Mouse (Mus musculus): ENCODE data around the gene Gab1.

Gene Gab1

DNA sequence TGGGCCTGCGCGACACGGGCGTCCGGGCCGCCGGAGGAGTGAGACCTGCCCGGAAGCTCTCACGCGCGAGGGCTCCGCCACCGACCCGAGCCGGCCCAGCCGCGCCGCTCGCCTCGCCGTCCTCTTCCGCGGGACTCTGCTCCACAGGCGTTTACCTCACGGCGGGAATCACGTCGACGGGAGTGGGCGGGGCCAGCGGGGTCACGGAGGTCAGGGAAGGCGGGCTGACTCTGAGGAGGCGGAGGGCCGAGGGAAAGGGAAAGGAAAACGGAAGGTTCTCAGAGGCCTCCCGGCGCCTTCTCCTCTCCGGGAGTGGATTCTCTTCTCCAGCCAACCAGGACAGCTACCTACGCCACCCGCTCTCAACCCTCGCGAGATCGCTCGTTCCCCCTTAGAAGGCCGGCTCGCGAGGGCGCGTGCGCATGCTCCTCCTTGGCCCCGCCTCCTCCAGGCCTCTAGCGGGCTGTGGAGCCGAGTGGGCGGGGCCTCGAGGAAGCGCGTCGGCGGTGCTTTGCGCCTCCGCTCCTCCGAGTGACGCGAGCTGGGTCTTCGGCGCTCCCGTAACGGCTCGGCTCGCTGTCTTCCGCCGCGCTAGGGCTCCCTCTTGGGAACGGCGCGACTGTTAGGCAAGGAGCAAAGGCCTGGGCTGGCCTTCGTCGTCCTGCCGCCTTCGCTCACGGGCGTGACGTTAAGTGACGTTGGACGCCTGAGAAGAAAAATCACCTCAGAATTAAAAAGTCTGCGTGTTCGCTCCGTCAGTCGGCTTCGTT is 141.0 kb downstream of the Gab1 start, which contains the start of gene Smarca5:
Gene Smarca5 (minus strand): TSS at position 343 of the 770 bp plus-strand sequence.
- peak; percentile 95 for DNase-seq (ENCODE audit: low spot score)

DNA sequence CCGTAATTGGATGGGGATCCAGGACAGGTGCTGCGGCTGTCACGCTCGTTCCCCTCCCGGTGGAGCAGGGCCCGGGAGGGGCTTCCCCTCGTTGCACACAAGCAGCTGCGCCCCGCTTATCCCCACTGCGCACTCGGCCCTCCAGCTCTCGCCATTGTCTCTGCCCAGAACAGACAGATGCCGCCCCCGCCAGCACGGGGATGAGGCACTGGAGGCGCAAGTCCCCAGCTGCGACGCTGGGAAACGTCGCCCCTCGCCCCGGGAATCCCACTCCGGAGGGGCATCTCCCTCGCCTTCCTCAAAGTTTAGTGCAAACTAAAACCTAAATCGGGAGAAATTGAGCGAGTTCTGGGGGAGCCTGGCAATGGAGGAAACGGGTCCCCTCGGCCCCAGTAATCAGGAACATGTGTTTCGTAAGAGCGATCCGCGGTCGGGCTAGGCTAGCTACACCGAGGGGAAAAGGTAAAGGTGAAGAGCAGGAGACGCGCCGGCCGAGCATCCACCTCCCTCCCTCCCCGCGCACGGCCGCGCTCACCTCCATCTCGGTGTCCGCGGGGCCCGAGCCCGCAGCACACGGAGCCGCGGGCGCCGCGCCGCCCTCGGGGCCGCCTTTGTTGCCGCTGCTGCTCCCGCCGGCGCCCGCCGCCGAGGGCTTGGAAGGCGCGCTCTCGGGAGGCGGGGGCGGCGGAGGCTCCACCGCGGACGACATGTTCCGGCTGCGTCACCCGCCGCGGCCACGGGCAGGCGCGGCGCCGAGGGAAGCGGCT is 141.7 kb downstream of the Gab1 start:
- DNase-seq (ENCODE audit: low spot score), result peak; percentile 30

DNA sequence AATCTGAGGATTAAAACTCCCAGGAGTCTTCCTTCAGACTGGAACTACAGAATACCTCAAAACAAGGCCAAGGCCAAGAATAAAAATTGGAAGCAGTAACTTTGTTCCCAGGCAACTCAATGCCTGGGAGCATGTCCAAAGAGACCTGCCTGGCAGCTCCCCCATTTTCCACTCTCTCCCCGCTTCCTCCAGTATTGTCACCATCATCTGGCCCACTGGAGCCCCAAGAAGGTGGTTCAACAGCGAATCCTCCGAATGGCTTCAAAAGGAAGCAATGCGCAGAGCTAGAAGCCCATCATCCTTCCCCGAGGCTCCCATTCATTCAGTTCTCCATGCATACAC is 142.3 kb downstream of the Gab1 start:
- no peak for DNase-seq (ENCODE audit: low spot score)

DNA sequence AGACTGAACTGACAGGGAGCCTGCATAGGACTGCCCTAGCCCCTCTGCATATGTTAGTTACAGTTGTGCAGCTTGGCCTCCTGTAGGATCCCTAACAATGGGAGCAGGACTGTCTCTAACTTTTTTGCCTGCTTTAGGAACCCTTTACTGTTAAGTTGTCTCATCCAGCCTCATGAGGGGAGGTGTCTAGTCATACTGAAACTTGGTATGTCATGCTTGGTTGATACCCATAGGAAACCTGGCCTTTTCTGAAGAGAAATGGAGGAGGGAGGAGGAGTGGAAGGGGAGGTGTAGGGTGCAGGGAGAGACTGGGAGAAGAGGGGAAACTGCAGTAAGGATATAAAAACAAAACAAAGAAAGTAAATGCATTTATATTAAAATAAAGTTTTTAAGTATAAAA is 148.0 kb downstream of the Gab1 start:
- no peak for DNase-seq (ENCODE audit: low spot score)

DNA sequence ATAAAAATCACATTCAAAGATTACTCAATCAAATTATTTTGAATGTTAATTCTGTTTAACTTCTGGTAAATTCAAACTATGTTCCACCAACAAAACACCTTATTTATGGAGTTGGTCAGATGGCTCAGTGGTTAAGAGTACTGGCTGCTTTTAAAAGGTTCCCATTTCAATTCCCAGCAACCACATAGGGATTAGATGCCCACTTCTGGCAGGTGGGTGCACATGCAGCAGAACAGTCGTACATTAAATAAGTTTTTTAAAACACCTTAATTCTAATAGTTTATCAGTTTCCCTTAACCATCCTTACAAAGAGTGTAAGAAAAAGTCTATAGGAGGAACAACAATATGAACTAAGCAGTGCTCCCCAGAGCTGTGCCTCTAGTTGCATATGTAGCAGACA is 165.9 kb downstream of the Gab1 start:
- DNase-seq (ENCODE audit: low spot score), result no peak
